In genomic region chr5:87142865-87143456, GRCm38 (mm10) we compare ENCODE assay signal across 9 mouse cellular contexts. TPM values are rescaled to one million over a fixed set of nuclear protein-coding genes. Genes with fewer than 3 reads are reported as not detected.
DNase-seq lines count a peak whose midpoint lies in the region; ATAC-seq lines count a peak whose summit lies in the region.
"Had no signal": no experiment of that assay in that cellular context is flagged by ENCODE, and none has a peak within 500 bp of the region (broad histone marks: within the 10 kb centered on the region; RNA-seq: fewer than 3 reads in every experiment).

No protein-coding gene starts in this region.

- peak; percentile 11 for DNase-seq in right cerebral cortex, adult 18-20 months
- no peak for DNase-seq in right cerebral cortex, postnatal 14 days
- DNase-seq in embryo, embryonic 10.5 days (ENCODE audit: low spot score), result peak; percentile 71
- peak; percentile 67 for DNase-seq in intestine, embryonic 14.5 days (ENCODE audit: low spot score)
- peak; percentile 6 to 20 for DNase-seq in layer of hippocampus, postnatal 36 days
- no peak for DNase-seq in thymus, postnatal 25 days
- no peak for DNase-seq in gastrocnemius, postnatal 10 days

- peak; percentile 66; the same call in 1 of the 2 replicates for ATAC-seq in intestine, embryonic 14.5 days (replicated peaks; ENCODE audit: low FRiP score, low TSS enrichment, low read depth)
- peak; percentile 70 for ATAC-seq in midbrain, embryonic 16.5 days

- H3K36me3 ChIP-seq in intestine, embryonic 14.5 days (ENCODE audit: control insufficient read depth, insufficient read depth, low read length), result no peaks in the 10 kb centered on the region
- no peaks in the 10 kb centered on the region for H3K36me3 ChIP-seq in midbrain, embryonic 16.5 days (ENCODE audit: control insufficient read depth, insufficient read depth, low read length)

- no peaks in the 10 kb centered on the region for H3K4me1 ChIP-seq in intestine, embryonic 14.5 days (replicated peaks; ENCODE audit: control insufficient read depth, insufficient read depth, low read length)
- H3K4me1 ChIP-seq in midbrain, embryonic 16.5 days (ENCODE audit: control insufficient read depth, insufficient read depth, low read length), result no peaks in the 10 kb centered on the region

- H3K9ac ChIP-seq in intestine, embryonic 14.5 days (ENCODE audit: low read length), result no peak overlapping the region
- no peak overlapping the region for H3K9ac ChIP-seq in midbrain, embryonic 16.5 days (ENCODE audit: low read depth, low read length)

- no peak overlapping the region for H3K27ac ChIP-seq in intestine, embryonic 14.5 days (ENCODE audit: low read depth)
- no peak overlapping the region for H3K27ac ChIP-seq in midbrain, embryonic 16.5 days (ENCODE audit: low read length)

- H3K4me2 ChIP-seq in intestine, embryonic 14.5 days (ENCODE audit: low read length), result no peak overlapping the region
- H3K4me2 ChIP-seq in midbrain, embryonic 16.5 days (ENCODE audit: low read length), result no peak overlapping the region

- no peaks in the 10 kb centered on the region for H3K9me3 ChIP-seq in intestine, embryonic 14.5 days (ENCODE audit: control insufficient read depth, low read length)
- no peaks in the 10 kb centered on the region for H3K9me3 ChIP-seq in midbrain, embryonic 16.5 days (replicated peaks; ENCODE audit: control insufficient read depth, low read length, poor library complexity, severe bottlenecking)

- 34% methylated on average over 3 of the region's 3 CpGs for WGBS in intestine, embryonic 14.5 days
- 37% methylated on average over 3 of the region's 3 CpGs for WGBS in midbrain, embryonic 16.5 days

- no peaks in the 10 kb centered on the region for H3K27me3 ChIP-seq in intestine, embryonic 14.5 days (replicated peaks; ENCODE audit: control insufficient read depth, insufficient read depth, low read length)
- no peaks in the 10 kb centered on the region for H3K27me3 ChIP-seq in midbrain, embryonic 16.5 days (ENCODE audit: control insufficient read depth, insufficient read depth, low read depth, low read length)

- H3K4me3 ChIP-seq in intestine, embryonic 14.5 days (ENCODE audit: low read depth, low read length), result no peak overlapping the region
- no peak overlapping the region for H3K4me3 ChIP-seq in midbrain, embryonic 16.5 days (ENCODE audit: low read depth, low read length)

RNA-seq across cellular contexts. Expression of gene Ugt2b5, which starts 2.8 kb away (rescaled TPM):
- 7.8 and 9.5 TPM in 2 replicates for polyA plus RNA-seq in intestine, embryonic 14.5 days (2014; fragmentation: Nextera tagmentation; extraction: Ambion mirVana)
- total RNA-seq in layer of hippocampus, postnatal 36 days (2021), result not detected
- polyA plus RNA-seq in midbrain, embryonic 16.5 days (2015; fragmentation: Nextera tagmentation; extraction: Ambion mirVana), result 0.15 TPM in 1 of 2 replicates, not detected in the other
- total RNA-seq in gastrocnemius, postnatal 10 days (2021), result not detected
- total RNA-seq: hematopoietic stem cell, adult 5-6 weeks had no signal

RNA-seq across cellular contexts. Expression of gene Ugt2b36, which starts 50.6 kb away (rescaled TPM):
- 5.2 and 8.2 TPM in 2 replicates for polyA plus RNA-seq in intestine, embryonic 14.5 days (2014; fragmentation: Nextera tagmentation; extraction: Ambion mirVana)
- not detected for total RNA-seq in layer of hippocampus, postnatal 36 days (2021)
- polyA plus RNA-seq in midbrain, embryonic 16.5 days (2015; fragmentation: Nextera tagmentation; extraction: Ambion mirVana), result not detected in 2 replicates
- not detected for total RNA-seq in gastrocnemius, postnatal 10 days (2021)
- total RNA-seq: hematopoietic stem cell, adult 5-6 weeks had no signal

Comparison
In these comparisons a context has a peak if more than half of its experiments do, and no peak if none do; other contexts are left out.
1. DNase-seq: peak in right cerebral cortex, adult 18-20 months (single experiment), embryo, embryonic 10.5 days (single experiment), intestine, embryonic 14.5 days (single experiment) and layer of hippocampus, postnatal 36 days (2 of 2); none in right cerebral cortex, postnatal 14 days (single experiment), thymus, postnatal 25 days (single experiment) and gastrocnemius, postnatal 10 days (single experiment).